Mouse (Mus musculus): ENCODE data around the gene Stmn1.

Gene Stmn1

DNA sequence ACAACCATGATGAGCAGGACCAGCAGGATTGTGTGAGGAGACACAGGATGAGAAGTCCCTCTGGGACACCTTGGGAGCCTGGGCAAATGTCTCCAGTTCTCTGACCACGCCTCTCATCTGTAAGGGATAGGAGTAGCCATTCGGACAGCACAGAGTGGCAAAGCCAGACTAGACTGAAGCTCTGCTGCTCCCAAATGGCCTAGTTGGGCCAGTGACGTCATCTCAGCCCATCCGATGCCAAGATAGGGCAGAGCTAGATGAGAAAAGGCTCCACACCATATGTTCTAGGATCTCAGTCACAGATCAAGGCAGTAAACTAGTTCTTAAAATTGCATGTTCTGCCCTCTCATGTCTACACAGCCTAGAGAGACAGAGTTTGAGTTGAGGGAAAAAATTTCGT, 9.3 kb upstream of the Stmn1 start:
- no peak for DNase-seq (ENCODE audit: low spot score)

DNA sequence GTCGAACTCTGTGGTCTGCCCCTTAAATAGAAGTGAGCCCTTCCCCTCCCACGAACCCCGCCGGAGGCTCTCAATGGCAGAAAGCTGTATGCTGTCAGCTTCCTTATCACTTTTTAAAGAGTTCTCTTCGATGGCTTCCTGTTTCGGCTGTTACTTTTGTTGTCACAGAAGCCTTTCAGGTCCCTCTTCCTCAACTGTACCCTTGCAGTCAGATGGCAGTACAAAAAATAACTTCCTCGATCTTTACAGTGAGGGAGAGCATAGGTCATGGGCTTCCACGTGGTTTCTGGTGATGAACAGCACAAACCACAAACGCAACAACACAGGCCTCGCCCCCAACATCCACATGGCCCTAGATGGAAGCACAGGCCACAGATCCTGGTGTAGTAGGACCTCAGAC, 7.8 kb upstream of the Stmn1 start:
- DNase-seq (ENCODE audit: low spot score) = no peak

GRCm38 (mm10) chr4:134461252-134461651, 6.9 kb upstream of the Stmn1 start:
- DNase-seq (ENCODE audit: low spot score) = no peak

- DNase-seq (ENCODE audit: low spot score) = no peak
These were observed 2.3 kb upstream of the Stmn1 start for GRCm38 (mm10) chr4:134465789-134466188.

DNA sequence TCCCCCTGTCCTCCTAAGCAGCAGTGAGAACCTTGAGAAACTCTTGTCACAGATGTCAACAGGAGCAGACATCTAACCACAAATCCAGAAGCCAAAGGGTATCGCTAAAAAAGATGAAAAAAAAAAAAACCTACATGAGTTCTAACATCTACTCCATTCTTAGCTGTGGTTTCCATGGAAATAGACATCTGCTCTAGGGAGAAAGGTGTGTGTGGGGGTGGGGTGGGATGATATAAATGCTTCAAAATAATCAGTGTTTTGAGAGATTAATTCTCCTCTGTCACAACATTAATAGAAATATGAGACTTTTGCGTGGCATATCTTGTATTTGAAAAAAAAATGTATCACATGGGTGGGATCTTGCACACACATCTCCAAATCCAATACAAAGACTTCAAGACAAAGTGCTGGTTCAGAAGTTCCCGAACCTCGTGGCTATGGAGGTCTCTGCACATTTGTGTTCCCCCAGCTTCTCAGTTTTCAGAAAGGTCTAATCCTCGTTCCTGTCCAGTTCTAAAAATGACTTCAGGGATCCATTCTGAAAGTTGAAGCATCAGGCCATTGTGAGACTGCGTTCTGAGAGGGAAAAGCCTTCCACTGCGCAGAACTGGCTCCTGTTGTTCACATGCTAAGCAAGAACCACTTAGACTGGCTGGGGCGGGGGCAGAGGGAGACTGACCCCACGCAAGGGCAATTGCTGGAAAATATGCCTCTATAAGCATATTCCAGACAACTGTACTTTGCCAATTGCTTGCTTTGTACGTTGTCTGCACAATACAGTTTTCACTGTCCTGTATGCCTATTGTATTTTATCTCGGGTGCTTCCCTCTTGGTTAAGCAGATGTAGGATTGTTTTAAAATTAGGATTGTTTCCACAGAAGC, 1.5 kb upstream of the Stmn1 start:
- DNase-seq (ENCODE audit: low spot score) = no peak

- DNase-seq (ENCODE audit: low spot score) = no peak
These were observed 495 bp upstream of the Stmn1 start for GRCm38 (mm10) chr4:134467435-134468214.

DNA sequence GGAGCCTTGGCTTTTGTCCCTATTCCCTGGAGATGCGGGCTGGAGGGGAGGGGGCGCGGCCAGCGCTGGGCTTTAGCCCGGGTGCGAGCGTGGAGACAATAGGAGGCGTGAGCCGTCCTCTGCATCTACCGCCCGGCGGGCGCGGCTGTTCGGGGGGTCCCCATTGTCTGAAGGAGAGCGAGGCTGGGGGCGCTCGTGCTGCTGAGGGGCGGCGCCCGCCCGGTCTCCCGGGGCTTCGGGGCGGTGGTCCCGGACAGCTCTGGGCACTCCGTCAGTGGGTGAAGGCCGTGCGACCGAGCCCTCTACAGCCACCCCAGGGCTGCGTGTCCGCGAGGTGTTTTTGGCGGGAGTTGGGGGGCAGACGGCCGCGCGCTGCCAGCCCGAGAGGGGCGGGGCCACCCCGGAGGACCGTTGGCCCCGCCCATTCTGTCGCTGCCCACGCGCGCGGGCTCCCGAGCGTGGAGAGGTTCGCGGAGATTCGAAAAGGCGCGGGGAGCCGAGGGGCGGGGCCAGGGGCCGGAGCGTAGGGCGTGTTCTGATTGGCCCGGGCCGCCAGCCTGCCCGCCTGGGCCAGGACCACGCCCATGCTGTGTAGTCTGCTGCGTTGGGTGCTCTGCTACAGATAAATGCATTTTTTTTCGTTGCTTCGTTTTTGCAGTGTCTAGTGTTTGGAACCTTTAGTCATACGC, 602 bp downstream of the Stmn1 start:
- peak; percentile 80 for DNase-seq (ENCODE audit: low spot score)

GRCm38 (mm10) chr4:134469341-134469796, 1.2 kb downstream of the Stmn1 start:
- no peak for DNase-seq (ENCODE audit: low spot score)

DNA sequence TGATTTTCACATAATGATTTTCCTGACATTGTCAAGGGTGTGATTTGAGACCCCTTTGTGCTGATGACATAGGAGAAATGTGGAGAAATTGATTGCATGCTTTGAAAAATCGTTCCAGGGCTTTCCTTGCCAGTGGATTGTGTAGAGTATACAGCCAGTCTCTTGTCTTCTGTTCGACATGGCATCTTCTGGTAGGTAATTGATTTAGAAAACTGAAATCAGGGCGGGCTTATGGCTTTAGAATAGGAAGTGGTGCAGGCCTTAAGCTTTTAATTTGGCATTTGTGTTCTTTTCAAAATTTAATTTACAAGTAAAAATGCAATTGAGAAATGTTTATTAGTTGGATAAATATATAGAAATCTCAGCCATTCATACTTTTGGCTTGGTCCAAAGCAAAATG, 1.9 kb downstream of the Stmn1 start:
- DNase-seq (ENCODE audit: low spot score) = no peak

- DNase-seq (ENCODE audit: low spot score) = no peak
These were observed 3.3 kb downstream of the Stmn1 start for GRCm38 (mm10) chr4:134471469-134471868.

DNA sequence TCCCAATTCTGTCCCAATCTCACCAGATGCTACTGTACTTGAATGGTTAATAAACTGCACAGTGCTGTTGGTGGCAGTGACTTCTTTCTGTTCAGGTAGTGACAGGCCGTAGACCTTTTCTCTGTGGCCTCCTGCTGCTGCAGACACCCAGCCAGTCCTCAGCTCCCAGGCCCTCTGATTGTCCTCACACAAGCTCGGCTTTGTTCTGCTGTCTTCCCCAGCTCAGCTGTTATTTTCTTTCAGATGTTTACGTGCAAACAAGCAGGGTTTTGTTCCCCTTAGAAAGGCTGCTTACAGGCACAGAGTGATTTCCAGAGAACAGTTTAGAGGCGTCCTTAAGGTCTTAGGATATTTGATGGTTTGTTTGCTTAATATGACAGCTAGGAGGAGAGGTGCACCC, 5.6 kb downstream of the Stmn1 start:
- DNase-seq (ENCODE audit: low spot score) = no peak

- DNase-seq (ENCODE audit: low spot score) = no peak
These were observed 6.1 kb downstream of the Stmn1 start for GRCm38 (mm10) chr4:134474240-134474639.

- DNase-seq (ENCODE audit: low spot score) = no peak
These were observed 8.8 kb downstream of the Stmn1 start for GRCm38 (mm10) chr4:134476899-134477298.

GRCm38 (mm10) chr4:134478031-134478430, 9.9 kb downstream of the Stmn1 start:
- peak; percentile 86 for DNase-seq (ENCODE audit: low spot score)

DNA sequence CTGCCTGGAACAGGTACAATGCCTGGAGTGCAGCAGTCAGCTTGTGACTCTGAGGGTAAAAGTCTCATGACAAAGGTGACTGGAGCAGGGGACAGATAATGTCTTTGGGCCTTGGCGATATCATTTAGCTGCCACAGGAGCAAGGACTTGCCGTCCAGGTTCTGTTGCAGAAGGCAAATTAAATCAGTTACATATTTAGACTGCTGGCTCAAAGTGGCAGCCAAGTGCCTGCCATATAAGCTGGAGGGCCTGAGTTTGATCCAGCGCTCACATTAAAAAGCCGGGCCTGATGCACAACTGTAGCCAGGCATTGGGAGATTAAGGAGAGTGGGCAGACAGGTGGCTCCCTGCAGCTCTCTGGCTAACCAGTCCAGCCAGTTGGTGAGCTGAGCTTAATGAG, 11.7 kb downstream of the Stmn1 start:
- no peak for DNase-seq (ENCODE audit: low spot score)

DNA sequence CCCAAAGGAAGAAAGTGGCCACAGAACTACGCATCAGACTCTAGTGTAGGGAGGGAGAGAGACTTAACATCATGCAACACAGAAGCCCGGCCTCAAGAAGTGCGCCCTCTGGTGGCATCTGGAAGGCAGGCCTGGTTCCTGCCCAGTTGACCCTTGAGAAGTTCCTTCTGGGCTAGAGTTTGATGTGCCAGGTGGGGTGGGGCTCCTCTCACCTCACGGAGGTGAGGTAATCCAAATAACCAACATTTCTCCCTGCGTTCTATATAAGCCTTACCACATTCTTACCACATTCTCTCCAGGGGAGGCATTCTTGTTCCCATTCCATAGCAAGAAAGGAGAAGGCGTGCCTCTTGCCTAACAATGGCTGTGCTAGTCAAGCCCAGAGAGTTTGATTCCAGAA, 12.7 kb downstream of the Stmn1 start:
- DNase-seq (ENCODE audit: low spot score) = no peak

GRCm38 (mm10) chr4:134481270-134481669, 13.2 kb downstream of the Stmn1 start:
- DNase-seq (ENCODE audit: low spot score) = no peak

GRCm38 (mm10) chr4:134482442-134482841, 14.3 kb downstream of the Stmn1 start:
- no peak for DNase-seq (ENCODE audit: low spot score)

- no peak for DNase-seq (ENCODE audit: low spot score)
These were observed 15.1 kb downstream of the Stmn1 start for GRCm38 (mm10) chr4:134483078-134483688.

DNA sequence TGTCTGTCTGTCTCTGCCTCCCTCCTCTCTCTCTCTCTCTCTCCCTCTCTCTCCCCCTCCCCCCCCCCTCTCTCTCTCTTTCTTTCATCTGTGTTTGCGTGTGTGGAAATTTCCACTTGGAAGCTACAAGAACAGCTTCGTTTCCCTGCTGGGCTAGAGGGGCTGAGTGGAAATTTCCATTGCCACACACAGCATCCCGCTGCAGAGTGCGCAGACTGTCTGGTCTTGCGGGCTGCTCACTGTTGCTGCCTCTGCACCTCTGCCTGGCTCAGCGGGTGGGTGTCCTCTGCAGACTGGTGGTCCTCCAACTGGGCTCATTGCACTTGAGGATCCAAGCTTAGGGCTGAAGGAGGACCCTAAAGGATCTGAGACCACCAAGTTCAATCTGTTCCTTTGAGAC, 15.6 kb downstream of the Stmn1 start:
- DNase-seq (ENCODE audit: low spot score) = no peak

DNA sequence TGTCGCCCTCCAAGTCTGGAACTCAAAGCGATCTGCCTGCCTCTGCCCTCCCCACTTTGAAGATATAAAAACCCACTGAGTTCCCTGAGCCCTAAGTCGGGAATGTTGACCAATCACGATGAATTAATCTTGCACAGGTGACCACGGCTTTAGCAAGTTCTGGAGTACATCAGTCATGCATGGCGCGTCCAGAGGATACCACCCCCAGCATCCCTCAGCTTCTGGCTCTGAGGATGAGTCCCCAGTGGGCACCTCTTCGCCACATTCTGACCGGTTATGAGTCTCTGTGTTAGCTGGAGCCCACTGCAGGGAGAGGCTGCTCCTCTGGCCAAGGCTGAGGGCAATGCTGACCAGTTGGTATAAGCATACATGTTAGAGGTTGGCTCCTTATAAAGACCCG, 16.1 kb downstream of the Stmn1 start:
- DNase-seq (ENCODE audit: low spot score) = no peak

All from urinary bladder, postnatal 10 days (tissue).